Mouse (Mus musculus): Measurements from ENCODE around the gene Uhrf1. TPM values are rescaled to one million over a fixed set of nuclear protein-coding genes. Genes with fewer than 3 reads are reported as not detected.

Gene Uhrf1
- polyA plus RNA-seq, 1 experiment from 2014 or later: 279 TPM

GRCm38 (mm10) chr17:56309191-56309945 is 6.2 kb downstream of the Uhrf1 start:
- Histone ChIP-seq H3K36me3 (replicated peaks) (peaks cover 97% of the 10 kb centered on the region), H3K27ac (replicated peaks) (no peak overlapping the region), H3K4me1 (peaks cover 43% of the 10 kb centered on the region), H3K27me3 (replicated peaks; ENCODE audit: low read depth, poor library complexity, severe bottlenecking) (no peaks in the 10 kb centered on the region), H3K9me3 (no peaks in the 10 kb centered on the region), H3K4me3 (no peak overlapping the region)
- 93% methylated on average over 15 of the region's 15 CpGs for WGBS
- DNase-seq (ENCODE audit: low spot score): no peak

GRCm38 (mm10) chr17:56324419-56324818 is 21.3 kb downstream of the Uhrf1 start:
- no peak for DNase-seq (ENCODE audit: low spot score)
- Histone ChIP-seq H3K4me1 (peaks cover 34% of the 10 kb centered on the region), H3K4me3 (no peak overlapping the region), H3K9me3 (no peaks in the 10 kb centered on the region), H3K36me3 (replicated peaks) (peaks cover 51% of the 10 kb centered on the region), H3K27me3 (replicated peaks; ENCODE audit: low read depth, poor library complexity, severe bottlenecking) (no peaks in the 10 kb centered on the region), H3K27ac (replicated peaks) (no peak overlapping the region)
- 77% methylated on average over 3 of the region's 3 CpGs for WGBS

DNA sequence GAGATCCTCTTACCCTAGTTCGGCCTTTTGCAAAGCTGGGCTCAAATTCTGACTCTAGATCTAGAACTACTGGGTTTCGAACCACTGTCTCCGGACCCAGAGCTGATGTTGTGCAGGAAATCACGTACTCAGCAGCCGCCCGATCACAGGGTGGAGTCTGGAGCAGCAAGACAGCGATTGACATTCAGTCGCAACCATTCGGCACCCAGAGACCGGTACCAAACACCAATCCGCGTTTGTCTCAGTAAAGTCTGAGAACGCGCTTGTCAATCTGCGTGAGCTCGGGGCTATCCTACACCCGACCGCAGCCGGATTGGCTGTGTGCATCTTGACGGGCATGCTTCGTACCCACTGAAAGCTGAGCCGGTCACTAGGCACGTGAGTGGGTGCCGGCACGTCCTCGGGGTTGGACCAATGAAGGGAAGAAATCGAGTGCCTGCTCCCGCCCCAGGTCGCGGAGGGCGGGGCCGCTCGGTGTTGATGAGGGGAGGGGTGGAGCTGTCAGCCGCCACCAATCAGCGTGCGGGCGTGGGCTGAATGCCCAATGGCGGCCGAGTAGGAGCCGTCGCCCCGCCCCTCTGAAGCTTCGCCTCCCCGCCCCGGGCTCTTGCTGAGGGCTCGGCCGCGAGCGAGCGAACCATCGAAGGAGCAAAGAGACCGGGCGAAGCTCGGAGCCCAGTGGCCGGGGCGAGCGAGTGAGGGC is 22.5 kb downstream of the Uhrf1 start, which contains the start of gene Kdm4b:
Gene Kdm4b (plus strand): TSS at position 613 of the 703 bp plus-strand sequence.
- Histone ChIP-seq H3K9me3 (no peaks in the 10 kb centered on the region), H3K27ac (replicated peaks) (peak within 1 kb of the TSS; percentile 94), H3K4me1 (peaks cover 40% of the 10 kb centered on the region), H3K4me3 (peak within 1 kb of the TSS; percentile 93), H3K27me3 (replicated peaks; ENCODE audit: low read depth, poor library complexity, severe bottlenecking) (no peaks in the 10 kb centered on the region), H3K36me3 (replicated peaks) (peaks cover 40% of the 10 kb centered on the region)
- under 1% methylated on average over 57 of the region's 57 CpGs for WGBS
- DNase-seq (ENCODE audit: low spot score): peak; percentile 100

GRCm38 (mm10) chr17:56326153-56327147 is 23.3 kb downstream of the Uhrf1 start:
- Histone ChIP-seq H3K4me1 (peaks cover 42% of the 10 kb centered on the region), H3K36me3 (replicated peaks) (peaks cover 31% of the 10 kb centered on the region), H3K27ac (replicated peaks) (peak overlapping the region; percentile 94), H3K4me3 (peak overlapping the region; percentile 93), H3K27me3 (replicated peaks; ENCODE audit: low read depth, poor library complexity, severe bottlenecking) (no peaks in the 10 kb centered on the region), H3K9me3 (no peaks in the 10 kb centered on the region)
- peak; percentile 72 for DNase-seq (ENCODE audit: low spot score)
- WGBS: 2% methylated on average over 67 of the region's 67 CpGs

- peaks cover 8% of the 10 kb centered on the region for H3K36me3 ChIP-seq (replicated peaks)
- H3K9me3 ChIP-seq: no peaks in the 10 kb centered on the region
- no peak overlapping the region for H3K27ac ChIP-seq (replicated peaks)
- H3K4me1 ChIP-seq: peaks cover 46% of the 10 kb centered on the region
- H3K27me3 ChIP-seq (replicated peaks; ENCODE audit: low read depth, poor library complexity, severe bottlenecking): no peaks in the 10 kb centered on the region
- DNase-seq (ENCODE audit: low spot score): no peak
- no peak overlapping the region for H3K4me3 ChIP-seq
Observed at GRCm38 (mm10) chr17:56329267-56329666, 26.1 kb downstream of the Uhrf1 start.

- peaks cover 39% of the 10 kb centered on the region for H3K4me1 ChIP-seq
- 74% methylated on average over 3 of the region's 3 CpGs for WGBS
- no peak overlapping the region for H3K27ac ChIP-seq (replicated peaks)
- no peak for DNase-seq (ENCODE audit: low spot score)
- no peaks in the 10 kb centered on the region for H3K27me3 ChIP-seq (replicated peaks; ENCODE audit: low read depth, poor library complexity, severe bottlenecking)
- no peak overlapping the region for H3K4me3 ChIP-seq
- no peaks in the 10 kb centered on the region for H3K9me3 ChIP-seq
- peaks cover 13% of the 10 kb centered on the region for H3K36me3 ChIP-seq (replicated peaks)
Observed at GRCm38 (mm10) chr17:56330345-56330744, 27.2 kb downstream of the Uhrf1 start.

- no peak for DNase-seq (ENCODE audit: low spot score)
- Histone ChIP-seq H3K9me3 (no peaks in the 10 kb centered on the region), H3K36me3 (replicated peaks) (peaks cover 13% of the 10 kb centered on the region), H3K27me3 (replicated peaks; ENCODE audit: low read depth, poor library complexity, severe bottlenecking) (no peaks in the 10 kb centered on the region), H3K4me1 (peaks cover 38% of the 10 kb centered on the region), H3K27ac (replicated peaks) (no peak overlapping the region), H3K4me3 (no peak overlapping the region)
Observed at GRCm38 (mm10) chr17:56331256-56331655, 28.1 kb downstream of the Uhrf1 start.

DNA sequence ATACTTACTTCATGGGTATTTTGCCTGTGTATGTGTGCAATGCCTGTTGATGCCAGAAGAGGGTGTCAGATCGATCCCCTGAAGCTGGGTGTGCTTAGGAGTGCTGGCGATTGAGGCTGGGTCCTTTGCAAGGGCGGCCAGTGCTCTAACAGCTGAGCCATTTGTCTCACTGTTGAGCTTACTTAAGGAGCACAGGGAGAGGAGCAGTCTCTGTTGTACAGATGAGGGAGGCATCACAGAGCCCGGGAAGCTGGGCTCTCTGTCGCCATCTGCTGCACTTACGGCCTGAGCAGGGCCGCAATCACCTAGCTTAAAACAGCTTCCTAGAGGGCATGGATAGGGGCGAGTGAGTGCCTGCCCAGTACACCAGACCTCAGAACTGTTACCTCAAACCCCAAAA is 29.9 kb downstream of the Uhrf1 start:
- DNase-seq (ENCODE audit: low spot score): peak; percentile 33
- H3K27ac ChIP-seq (replicated peaks): no peak overlapping the region
- peaks cover 13% of the 10 kb centered on the region for H3K36me3 ChIP-seq (replicated peaks)
- no peaks in the 10 kb centered on the region for H3K27me3 ChIP-seq (replicated peaks; ENCODE audit: low read depth, poor library complexity, severe bottlenecking)
- no peaks in the 10 kb centered on the region for H3K9me3 ChIP-seq
- no peak overlapping the region for H3K4me3 ChIP-seq
- 48% methylated on average over 8 of the region's 8 CpGs for WGBS
- H3K4me1 ChIP-seq: peaks cover 28% of the 10 kb centered on the region

DNA sequence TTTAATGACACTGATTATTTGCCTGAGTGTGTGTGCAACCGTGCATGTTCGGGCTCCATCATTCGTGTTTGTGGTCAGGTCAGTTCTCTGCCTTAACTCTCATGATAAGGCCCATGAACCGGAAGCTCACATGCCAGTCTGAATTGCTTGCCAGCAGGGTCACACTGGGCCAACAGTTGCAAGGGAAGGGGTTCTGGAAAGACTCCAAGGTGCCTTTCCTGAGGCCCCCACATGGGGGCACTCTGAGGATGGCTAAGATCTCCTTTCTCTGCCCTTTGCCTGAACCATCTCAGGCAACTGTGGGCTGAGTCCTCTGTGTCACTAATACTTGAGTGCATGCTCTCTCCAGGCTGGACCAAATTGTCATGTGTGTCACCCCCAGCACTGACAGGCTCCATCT is 34.1 kb downstream of the Uhrf1 start:
- no peak overlapping the region for H3K27ac ChIP-seq (replicated peaks)
- peaks cover 9% of the 10 kb centered on the region; the same call in 1 of the 2 replicates for H3K4me1 ChIP-seq
- 73% methylated on average over 4 of the region's 4 CpGs for WGBS

DNA sequence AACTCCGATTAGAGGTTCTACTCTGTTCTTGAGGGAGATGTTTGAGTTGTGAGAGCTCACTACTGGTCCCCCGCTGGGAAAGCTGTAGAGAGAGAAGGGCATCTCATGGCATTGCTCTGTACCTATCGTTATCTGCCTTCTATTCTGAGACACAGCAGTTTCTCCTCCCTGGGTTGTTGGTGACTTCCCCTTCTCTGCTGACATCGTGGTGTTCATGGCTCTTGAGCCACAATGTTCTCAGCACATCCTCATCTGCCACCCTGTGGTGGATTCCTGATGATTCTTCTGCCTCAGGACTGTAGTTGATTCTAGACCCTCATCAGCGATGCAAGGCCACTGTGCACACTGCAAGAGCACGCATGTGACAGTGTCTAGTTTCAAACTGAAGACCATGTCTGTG is 34.7 kb downstream of the Uhrf1 start:
- Histone ChIP-seq H3K27me3 (replicated peaks; ENCODE audit: low read depth, poor library complexity, severe bottlenecking) (no peaks in the 10 kb centered on the region), H3K4me1 (peaks cover 9% of the 10 kb centered on the region; the same call in 1 of the 2 replicates), H3K4me3 (no peak overlapping the region), H3K36me3 (replicated peaks) (peaks cover 16% of the 10 kb centered on the region), H3K27ac (replicated peaks) (no peak overlapping the region), H3K9me3 (no peaks in the 10 kb centered on the region)
- WGBS: 93% methylated on average over 6 of the region's 6 CpGs
- no peak for DNase-seq (ENCODE audit: low spot score)

More for the DNA sequence above, 34.1 kb downstream of the Uhrf1 start:
- H3K9me3 ChIP-seq: no peaks in the 10 kb centered on the region
- peaks cover 16% of the 10 kb centered on the region for H3K36me3 ChIP-seq (replicated peaks)
- peak; percentile 50 for DNase-seq (ENCODE audit: low spot score)
- H3K4me3 ChIP-seq: no peak overlapping the region
- no peaks in the 10 kb centered on the region for H3K27me3 ChIP-seq (replicated peaks; ENCODE audit: low read depth, poor library complexity, severe bottlenecking)

DNA sequence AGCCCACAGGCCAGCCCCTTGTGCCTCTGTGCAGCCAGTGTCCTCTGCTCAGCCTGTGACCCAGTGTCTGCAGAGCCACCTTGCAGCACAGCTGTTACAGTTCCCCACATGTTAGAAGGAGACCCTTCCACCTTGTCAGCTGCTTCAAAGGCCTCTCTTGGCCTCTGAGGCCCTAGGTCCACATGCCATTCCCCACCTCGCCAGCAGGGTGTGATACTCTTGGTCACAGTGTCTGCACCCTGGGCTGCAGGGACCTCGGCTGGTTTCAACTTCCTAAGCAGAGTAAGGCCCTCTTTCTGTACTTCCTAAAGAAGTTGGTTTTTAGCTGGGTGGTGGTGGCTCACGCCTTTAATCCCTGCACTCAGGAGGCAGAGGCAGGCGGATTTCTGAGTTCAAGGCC is 35.8 kb downstream of the Uhrf1 start:
- no peak overlapping the region for H3K27ac ChIP-seq (replicated peaks)
- peaks cover 16% of the 10 kb centered on the region for H3K36me3 ChIP-seq (replicated peaks)
- peak; percentile 32 for DNase-seq (ENCODE audit: low spot score)
- H3K27me3 ChIP-seq (replicated peaks; ENCODE audit: low read depth, poor library complexity, severe bottlenecking): no peaks in the 10 kb centered on the region
- 56% methylated on average over 4 of the region's 4 CpGs for WGBS
- peaks cover 9% of the 10 kb centered on the region; the same call in 1 of the 2 replicates for H3K4me1 ChIP-seq
- no peaks in the 10 kb centered on the region for H3K9me3 ChIP-seq
- H3K4me3 ChIP-seq: no peak overlapping the region

DNA sequence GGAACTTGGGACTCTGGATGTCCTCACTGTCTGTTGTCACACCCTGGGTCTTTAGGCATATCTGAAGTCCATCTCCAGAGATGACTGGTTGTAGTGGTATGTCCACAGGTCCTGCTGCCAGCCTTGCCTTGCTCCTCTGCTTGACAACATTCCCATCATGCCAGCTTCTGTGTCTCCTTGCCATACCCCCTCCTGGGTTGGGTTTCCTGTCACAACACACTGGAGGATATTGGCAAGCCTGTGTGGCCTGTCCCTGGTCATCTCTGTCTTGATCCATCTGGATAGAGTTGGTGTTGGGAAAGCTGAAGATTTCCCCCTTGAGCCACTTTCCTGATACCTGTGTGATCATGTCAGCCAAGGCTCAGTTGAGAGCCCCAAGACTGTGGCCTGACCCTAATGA is 37.6 kb downstream of the Uhrf1 start:
- DNase-seq (ENCODE audit: low spot score): no peak
- no peaks in the 10 kb centered on the region for H3K27me3 ChIP-seq (replicated peaks; ENCODE audit: low read depth, poor library complexity, severe bottlenecking)
- H3K4me3 ChIP-seq: no peak overlapping the region
- H3K36me3 ChIP-seq (replicated peaks): peaks cover 18% of the 10 kb centered on the region
- peaks cover 4% of the 10 kb centered on the region; the same call in 1 of the 2 replicates for H3K4me1 ChIP-seq
- H3K27ac ChIP-seq (replicated peaks): no peak overlapping the region
- H3K9me3 ChIP-seq: no peaks in the 10 kb centered on the region
